In genomic region chr19:7239574-7239973, GRCm38 (mm10) we compare ENCODE assay signal across 8 mouse cellular contexts. TPM values are rescaled to one million over a fixed set of nuclear protein-coding genes. Genes with fewer than 3 reads are reported as not detected.
DNase-seq lines count a peak whose midpoint lies in the region; ATAC-seq and TF ChIP-seq lines count a peak whose summit lies in the region.

No protein-coding gene starts in this region.

- 85% methylated on average over 3 of the region's 3 CpGs for WGBS in embryonic facial prominence, embryonic 14.5 days
- 88% methylated on average over 3 of the region's 3 CpGs for WGBS in intestine, embryonic 16.5 days
- 93% methylated on average over 3 of the region's 3 CpGs for WGBS in neural tube, embryonic 12.5 days

- peak overlapping the region; percentile 86 for H3K4me3 ChIP-seq in left cerebral cortex, adult 2 months
- peak overlapping the region; percentile 69 for H3K4me3 ChIP-seq in embryonic facial prominence, embryonic 14.5 days (ENCODE audit: low read depth, low read length)
- peak overlapping the region; percentile 73; the same call in 1 of the 2 replicates for H3K4me3 ChIP-seq in intestine, embryonic 16.5 days (ENCODE audit: low read length)
- H3K4me3 ChIP-seq in neural tube, embryonic 12.5 days: no peak overlapping the region; the same call in 1 of the 2 replicates

- no peak for ATAC-seq in embryonic facial prominence, embryonic 14.5 days (ENCODE audit: low read depth)
- ATAC-seq in intestine, embryonic 16.5 days: no peak
- ATAC-seq in neural tube, embryonic 12.5 days (ENCODE audit: low FRiP score, low read depth): no peak

- no peak for TF ChIP-seq CTCF in left cerebral cortex, adult 2 months (IDR thresholded peaks at IDR 0.05)

- H3K9me3 ChIP-seq in embryonic facial prominence, embryonic 14.5 days (ENCODE audit: control insufficient read depth, low read length): no peaks in the 10 kb centered on the region
- no peaks in the 10 kb centered on the region for H3K9me3 ChIP-seq in intestine, embryonic 16.5 days (ENCODE audit: control insufficient read depth, low read length)
- H3K9me3 ChIP-seq in neural tube, embryonic 12.5 days: no peaks in the 10 kb centered on the region

- DNase-seq in left cerebral cortex, adult 2 months (ENCODE audit: extremely low spot score in 1 of 2, low spot score in 2 of 2): no peak
- no peak for DNase-seq in left cerebral cortex, postnatal 10 days (ENCODE audit: extremely low spot score in 1 of 2, low spot score in 2 of 2)
- DNase-seq in embryonic facial prominence, embryonic 14.5 days (ENCODE audit: low spot score): no peak
- DNase-seq in thymus, postnatal 36 days: no peak
- no peak for DNase-seq in thymus, adult 18-20 months
- DNase-seq in adrenal gland, postnatal 36 days: no peak

- peaks cover 19% of the 10 kb centered on the region for H3K36me3 ChIP-seq in embryonic facial prominence, embryonic 14.5 days (ENCODE audit: control insufficient read depth, insufficient read depth, low read length)
- H3K36me3 ChIP-seq in intestine, embryonic 16.5 days (ENCODE audit: control insufficient read depth, insufficient read depth, low read length): no peaks in the 10 kb centered on the region
- peaks cover 19% of the 10 kb centered on the region for H3K36me3 ChIP-seq in neural tube, embryonic 12.5 days

- H3K4me2 ChIP-seq in embryonic facial prominence, embryonic 14.5 days (ENCODE audit: low read depth, low read length): peak overlapping the region; percentile 73
- peak overlapping the region; percentile 77 for H3K4me2 ChIP-seq in intestine, embryonic 16.5 days (ENCODE audit: low read depth, low read length)
- peak overlapping the region; percentile 95 for H3K4me2 ChIP-seq in neural tube, embryonic 12.5 days (replicated peaks)

- H3K4me1 ChIP-seq in embryonic facial prominence, embryonic 14.5 days (ENCODE audit: control insufficient read depth, insufficient read depth, low read length): peaks cover 6% of the 10 kb centered on the region; the same call in 1 of the 2 replicates
- peaks cover 3% of the 10 kb centered on the region; the same call in 1 of the 2 replicates for H3K4me1 ChIP-seq in intestine, embryonic 16.5 days (ENCODE audit: control insufficient read depth, insufficient read depth, low read length)
- H3K4me1 ChIP-seq in neural tube, embryonic 12.5 days: peaks cover 22% of the 10 kb centered on the region

- H3K27me3 ChIP-seq in embryonic facial prominence, embryonic 14.5 days (replicated peaks; ENCODE audit: control insufficient read depth, insufficient read depth, low read length): no peaks in the 10 kb centered on the region
- H3K27me3 ChIP-seq in intestine, embryonic 16.5 days (replicated peaks; ENCODE audit: control insufficient read depth, insufficient read depth, low read length): no peaks in the 10 kb centered on the region
- no peaks in the 10 kb centered on the region for H3K27me3 ChIP-seq in neural tube, embryonic 12.5 days (replicated peaks)

- peak overlapping the region; percentile 82 for H3K9ac ChIP-seq in embryonic facial prominence, embryonic 14.5 days (ENCODE audit: low read depth, low read length)
- peak overlapping the region; percentile 84; the same call in 1 of the 2 replicates for H3K9ac ChIP-seq in intestine, embryonic 16.5 days (ENCODE audit: low read depth, low read length)
- H3K9ac ChIP-seq in neural tube, embryonic 12.5 days: 0 out of 2 replicates have a peak overlapping the region, but pooled peaks have one; percentile 79

- intact Hi-C loops in left cerebral cortex, adult 2 months (cut with DNase I): no loop called here
- intact Hi-C loops in left cerebral cortex, postnatal 10 days (cut with DNase I): no loop called here

- H3K27ac ChIP-seq in left cerebral cortex, adult 2 months: no peak overlapping the region; the same call in 1 of the 2 replicates
- H3K27ac ChIP-seq in embryonic facial prominence, embryonic 14.5 days (replicated peaks; ENCODE audit: low read depth, low read length): no peak overlapping the region
- H3K27ac ChIP-seq in intestine, embryonic 16.5 days (ENCODE audit: low read length): no peak overlapping the region
- no peak overlapping the region for H3K27ac ChIP-seq in neural tube, embryonic 12.5 days

RNA-seq across cellular contexts. Expression of gene Naa40, which starts 1.4 kb away (rescaled TPM):
- 10 to 100 TPM; 35.7 to 37.4 TPM for total RNA-seq in left cerebral cortex, adult 2 months (2021)
- 10 to 100 TPM; 40.6 to 41.5 TPM for total RNA-seq in left cerebral cortex, postnatal 10 days (2021)
- 47.8 and 48.4 TPM in 2 replicates for polyA plus RNA-seq in embryonic facial prominence, embryonic 14.5 days (2014; fragmentation: Nextera tagmentation; extraction: Ambion mirVana)
- polyA plus RNA-seq in intestine, embryonic 16.5 days (2015; fragmentation: Nextera tagmentation; extraction: Ambion mirVana): 48.4 and 51.9 TPM in 2 replicates
- polyA plus RNA-seq in neural tube, embryonic 12.5 days (2016; fragmentation: Nextera tagmentation; extraction: Ambion mirVana): 74.0 and 76.0 TPM in 2 replicates
- total RNA-seq in adrenal gland, postnatal 36 days (2021): 10 to 100 TPM; 18.6 to 25.6 TPM

RNA-seq across cellular contexts. Expression of gene Cox8a, which starts 22.2 kb away (rescaled TPM):
- total RNA-seq in left cerebral cortex, adult 2 months (2021): 100 to 1,000 TPM; 934 to 941 TPM
- 100 to 1,000 TPM; 855 to 924 TPM for total RNA-seq in left cerebral cortex, postnatal 10 days (2021)
- 995 and 1,073 TPM in 2 replicates for polyA plus RNA-seq in embryonic facial prominence, embryonic 14.5 days (2014; fragmentation: Nextera tagmentation; extraction: Ambion mirVana)
- polyA plus RNA-seq in intestine, embryonic 16.5 days (2015; fragmentation: Nextera tagmentation; extraction: Ambion mirVana): 1,467 and 1,508 TPM in 2 replicates
- polyA plus RNA-seq in neural tube, embryonic 12.5 days (2016; fragmentation: Nextera tagmentation; extraction: Ambion mirVana): 822 and 941 TPM in 2 replicates
- 1,000 to 10,000 TPM; 1,022 to 1,091 TPM for total RNA-seq in adrenal gland, postnatal 36 days (2021)

RNA-seq across cellular contexts. Expression of gene Rcor2, which starts 27.6 kb away (rescaled TPM):
- 10 to 100 TPM; 14.3 to 14.7 TPM for total RNA-seq in left cerebral cortex, adult 2 months (2021)
- total RNA-seq in left cerebral cortex, postnatal 10 days (2021): 10 to 100 TPM; 16.0 to 18.7 TPM
- polyA plus RNA-seq in embryonic facial prominence, embryonic 14.5 days (2014; fragmentation: Nextera tagmentation; extraction: Ambion mirVana): 10.8 and 11.7 TPM in 2 replicates
- 6.5 and 9.0 TPM in 2 replicates for polyA plus RNA-seq in intestine, embryonic 16.5 days (2015; fragmentation: Nextera tagmentation; extraction: Ambion mirVana)
- polyA plus RNA-seq in neural tube, embryonic 12.5 days (2016; fragmentation: Nextera tagmentation; extraction: Ambion mirVana): 75.5 and 84.8 TPM in 2 replicates
- 1 to 10 TPM; 2.0 to 4.4 TPM for total RNA-seq in adrenal gland, postnatal 36 days (2021)

RNA-seq across cellular contexts. Expression of gene Otub1, which starts 33.5 kb away (rescaled TPM):
- total RNA-seq in left cerebral cortex, adult 2 months (2021): 100 to 1,000 TPM; 257 to 267 TPM
- 100 to 1,000 TPM; 222 to 235 TPM for total RNA-seq in left cerebral cortex, postnatal 10 days (2021)
- polyA plus RNA-seq in embryonic facial prominence, embryonic 14.5 days (2014; fragmentation: Nextera tagmentation; extraction: Ambion mirVana): 172 and 199 TPM in 2 replicates
- 162 and 166 TPM in 2 replicates for polyA plus RNA-seq in intestine, embryonic 16.5 days (2015; fragmentation: Nextera tagmentation; extraction: Ambion mirVana)
- polyA plus RNA-seq in neural tube, embryonic 12.5 days (2016; fragmentation: Nextera tagmentation; extraction: Ambion mirVana): 244 and 249 TPM in 2 replicates
- 100 to 1,000 TPM; 118 to 130 TPM for total RNA-seq in adrenal gland, postnatal 36 days (2021)
